Mouse (Mus musculus) brain, embryonic 14.5 days (tissue): Measurements from ENCODE around the gene Capn2.

ENCODE experiments used
- CTCF ChIP-seq: fragments of 200-500 bp; IDR thresholded peaks from 2 replicates; pipeline ENCODE4 v1.5.1; 2012; ENCODE audit warnings: inconsistent platforms, mild to moderate bottlenecking, moderate library complexity, borderline replicate concordance; ENCODE audit not compliant: insufficient read depth, insufficient read length; ENCODE audit errors: extremely low read depth
- POLR2A ChIP-seq: fragments of 200-500 bp; IDR thresholded peaks from 2 replicates; pipeline ENCODE4 v1.6.1; 2012; ENCODE audit warnings: mild to moderate bottlenecking, inconsistent platforms, borderline replicate concordance; ENCODE audit not compliant: poor library complexity, insufficient read depth, insufficient read length, severe bottlenecking; ENCODE audit errors: extremely low read depth

DNA sequence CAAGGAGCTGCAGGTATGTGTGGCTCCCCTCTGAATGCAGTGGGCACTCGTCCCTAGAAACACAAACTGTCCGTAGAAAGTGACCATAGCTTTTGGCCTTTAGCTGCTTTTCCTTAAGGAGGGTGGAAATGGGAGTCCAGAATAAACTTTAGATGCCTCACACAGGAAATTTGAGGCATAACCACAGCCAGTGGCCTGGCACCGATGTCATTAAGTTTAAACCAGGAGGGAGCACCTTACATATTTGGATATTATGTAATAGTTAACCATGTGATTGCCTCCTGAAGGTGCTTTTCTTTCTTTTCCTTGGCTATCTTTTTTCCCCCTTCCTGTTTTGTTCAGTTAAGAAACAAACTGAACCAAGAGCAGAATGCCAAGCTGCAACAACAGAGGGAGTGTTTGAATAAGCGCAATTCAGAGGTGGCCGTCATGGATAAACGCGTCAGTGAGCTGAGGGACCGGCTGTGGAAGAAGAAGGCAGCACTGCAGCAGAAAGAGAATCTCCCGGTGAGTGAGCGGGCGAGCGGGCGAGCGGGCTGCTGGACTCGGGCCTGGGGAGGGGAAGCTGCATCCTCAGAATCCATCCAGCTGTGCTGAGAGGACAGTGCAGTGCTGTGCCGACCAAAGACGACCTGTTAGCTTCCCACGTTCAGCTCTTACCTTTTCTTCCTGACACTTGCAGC lies 75.5 kb downstream of the Capn2 start:
- TF ChIP-seq CTCF: no peak
- TF ChIP-seq POLR2A: no peak
